Mouse (Mus musculus) embryonic facial prominence, embryonic 12.5 days (tissue): ENCODE data around the gene Snx9. TPM values are rescaled to one million over a fixed set of nuclear protein-coding genes. Genes with fewer than 3 reads are reported as not detected.
A peak's percentile ranks its signal among the peaks of the same experiment; 100 is the strongest.

ENCODE experiments used
- ATAC-seq: fragments of 200-750 bp; cut with Nextera tagmentation; 2 replicates; pipeline ENCODE4 v1.8.0; 2017; ENCODE audit not compliant: insufficient number of reproducible peaks, insufficient read depth, low FRiP score, low TSS enrichment
- H3K27ac ChIP-seq: fragments of 300-500 bp; sonication (generic); 2 replicates; pipeline ENCODE4 v1.5.1; 2016; ENCODE audit warnings: mild to moderate bottlenecking
- H3K27me3 ChIP-seq: fragments of 300-500 bp; sonication (generic); 2 replicates; pipeline ENCODE4 v1.6.1; 2016; ENCODE audit warnings: mild to moderate bottlenecking, moderate library complexity
- H3K36me3 ChIP-seq: fragments of 300-500 bp; sonication (generic); 2 replicates; pipeline ENCODE4 v1.6.1; 2016; ENCODE audit warnings: mild to moderate bottlenecking
- H3K4me1 ChIP-seq: fragments of 300-500 bp; sonication (generic); 2 replicates; pipeline ENCODE4 v1.6.1; 2016
- H3K4me2 ChIP-seq: fragments of 300-500 bp; sonication (generic); replicated peaks from 2 replicates; pipeline ENCODE4 v1.6.1; 2016; ENCODE audit warnings: mild to moderate bottlenecking, moderate library complexity
- H3K4me3 ChIP-seq: fragments of 300-500 bp; sonication (generic); 2 replicates; pipeline ENCODE4 v1.5.1; 2016; ENCODE audit warnings: mild to moderate bottlenecking
- H3K9ac ChIP-seq: fragments of 300-500 bp; sonication (generic); 2 replicates; pipeline ENCODE4 v1.6.1; 2016; ENCODE audit warnings: mild to moderate bottlenecking, moderate library complexity
- H3K9me3 ChIP-seq: fragments of 300-500 bp; sonication (generic); 2 replicates; pipeline ENCODE4 v1.6.1; 2016; ENCODE audit warnings: mild to moderate bottlenecking, moderate library complexity
- WGBS: fragments of 180-500 bp; shearing (Covaris S2); methylation state at CpG from one replicate; pipeline ENCODE4 v1.1.7; 2016; 5-methylcytosine and 5-hydroxymethylcytosine counted together
- polyA plus RNA-seq: library from polyadenylated mRNA; unstranded; fragments of >200 nt; fragmentation: Nextera tagmentation; extraction: Ambion mirVana; gene quantifications from 2 replicates; pipeline ENCODE4 v1.2.1, GENCODE M21; 2016

The Snx9 gene
- polyA plus RNA-seq, 1 experiment from 2014 or later = 33.3 TPM

DNA sequence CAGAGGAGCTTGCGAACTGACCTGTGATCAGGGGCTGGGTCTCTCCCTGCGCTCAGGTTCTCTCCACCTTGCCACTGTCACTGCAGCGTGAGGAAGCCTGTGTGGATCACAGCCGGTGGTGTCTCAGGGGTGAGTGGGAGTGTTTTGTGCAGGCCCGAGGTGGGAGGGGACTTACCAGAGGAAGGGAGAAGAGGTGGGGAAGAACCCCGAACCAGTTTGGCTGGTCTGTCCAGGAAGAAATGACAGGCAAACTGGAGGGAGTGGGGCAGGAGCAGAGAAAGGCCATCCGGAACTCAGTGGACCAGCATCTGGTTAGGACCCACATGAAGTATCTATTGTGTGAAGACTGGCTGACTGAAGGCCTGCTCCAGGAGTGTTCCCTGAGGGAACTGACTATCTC is 118.0 kb downstream of the Snx9 start:
- no peak for ATAC-seq
- WGBS = 63% methylated on average over 7 of the region's 7 CpGs
- H3K4me2 ChIP-seq = no peak overlapping the region

DNA sequence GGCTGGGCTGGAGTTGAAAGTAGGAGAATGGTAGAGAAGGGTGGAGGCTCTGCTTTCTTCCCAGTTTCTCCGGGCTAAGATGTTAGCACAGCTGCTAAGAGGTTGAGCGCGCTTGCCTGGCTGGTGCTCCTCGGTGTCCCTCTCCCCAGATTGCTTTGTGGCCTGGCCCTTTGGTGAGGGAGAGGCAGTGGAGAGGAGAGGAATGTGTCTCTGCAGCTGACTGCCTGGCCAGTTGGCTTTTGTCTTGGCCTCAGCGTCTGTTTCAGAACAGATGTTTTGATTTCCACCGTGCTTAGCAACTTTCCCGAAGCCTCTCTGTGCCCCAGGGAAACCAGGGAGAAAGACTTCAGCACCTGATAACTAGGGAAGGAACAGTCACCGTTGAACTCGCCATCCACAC is 118.7 kb downstream of the Snx9 start:
- Histone ChIP-seq H3K4me1 (peaks cover 6% of the 10 kb centered on the region; the same call in 1 of the 2 replicates), H3K4me3 (no peak overlapping the region), H3K27me3 (no peaks in the 10 kb centered on the region), H3K9ac (no peak overlapping the region), H3K36me3 (no peaks in the 10 kb centered on the region), H3K27ac (peak overlapping the region; percentile 47; the same call in 1 of the 2 replicates), H3K4me2 (no peak overlapping the region), H3K9me3 (no peaks in the 10 kb centered on the region)
- no peak for ATAC-seq
- WGBS = 43% methylated on average over 9 of the region's 9 CpGs

More for the DNA sequence above, 118.0 kb downstream of the Snx9 start:
- H3K27me3 ChIP-seq = no peaks in the 10 kb centered on the region
- no peak overlapping the region for H3K9ac ChIP-seq
- H3K4me1 ChIP-seq = peaks cover 6% of the 10 kb centered on the region; the same call in 1 of the 2 replicates
- no peaks in the 10 kb centered on the region for H3K9me3 ChIP-seq
- no peak overlapping the region for H3K4me3 ChIP-seq
- H3K27ac ChIP-seq = no peak overlapping the region
- H3K36me3 ChIP-seq = no peaks in the 10 kb centered on the region

DNA sequence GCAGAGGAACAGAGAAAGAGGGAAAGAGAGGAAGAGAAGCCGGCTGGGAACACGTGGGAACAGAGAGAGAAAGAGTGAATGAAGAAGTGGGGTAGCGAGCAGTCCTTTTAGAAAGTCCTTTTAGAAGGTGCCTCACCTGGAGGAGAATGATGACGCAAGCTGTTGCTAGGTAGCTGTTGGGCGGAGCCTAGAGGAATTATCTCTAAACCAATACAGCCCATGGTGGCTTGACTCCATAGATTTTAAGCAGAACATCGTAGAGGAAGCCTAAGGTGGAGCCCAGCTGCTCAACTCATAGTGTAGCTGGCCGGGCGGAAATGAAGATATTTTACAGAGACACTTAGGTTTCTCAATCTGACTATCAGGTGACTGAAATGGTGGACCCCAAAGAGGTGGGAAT is 122.6 kb downstream of the Snx9 start:
- WGBS = 92% methylated on average over 8 of the region's 8 CpGs
- Histone ChIP-seq H3K36me3 (no peaks in the 10 kb centered on the region), H3K9ac (no peak overlapping the region), H3K4me1 (peaks cover 6% of the 10 kb centered on the region; the same call in 1 of the 2 replicates), H3K27ac (no peak overlapping the region), H3K4me2 (no peak overlapping the region), H3K27me3 (no peaks in the 10 kb centered on the region), H3K9me3 (no peaks in the 10 kb centered on the region), H3K4me3 (no peak overlapping the region)
- no peak for ATAC-seq

DNA sequence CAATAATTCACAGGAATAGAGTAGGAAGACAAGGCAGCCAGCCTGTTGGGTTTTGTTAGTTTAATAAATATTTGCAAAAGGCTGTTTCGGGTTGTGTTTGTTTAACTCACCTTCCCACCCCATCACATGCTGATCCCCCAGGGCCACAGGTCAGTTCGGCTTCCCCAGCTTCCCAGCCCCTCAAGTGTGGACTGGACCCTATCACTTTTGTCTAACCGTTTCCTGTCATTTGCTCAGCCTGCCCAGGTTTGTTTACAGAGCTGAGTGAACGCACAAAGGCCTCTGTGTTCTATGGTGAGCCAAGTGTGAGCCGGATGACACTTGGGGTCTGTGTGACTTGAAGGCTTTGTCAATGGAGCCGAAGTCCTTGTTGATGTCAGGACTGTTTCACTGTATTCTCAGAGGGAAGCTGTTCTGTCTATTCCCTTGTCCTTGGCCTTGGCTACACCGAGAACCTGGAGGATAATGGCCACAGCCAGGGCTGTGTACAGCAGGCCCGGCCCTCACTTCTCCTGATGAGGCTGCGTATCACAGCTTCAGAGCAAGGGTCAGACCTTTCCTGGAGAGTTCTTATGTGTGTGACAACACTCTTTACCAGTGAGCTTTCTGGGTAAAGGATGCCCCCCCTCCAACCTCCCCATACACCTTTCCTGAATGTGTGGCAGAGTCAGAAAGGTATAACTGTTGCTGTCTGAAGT is 124.1 kb downstream of the Snx9 start:
- H3K9me3 ChIP-seq = no peaks in the 10 kb centered on the region
- ATAC-seq = no peak
- no peak overlapping the region for H3K27ac ChIP-seq
- H3K36me3 ChIP-seq = no peaks in the 10 kb centered on the region
- H3K9ac ChIP-seq = no peak overlapping the region
- no peak overlapping the region for H3K4me2 ChIP-seq
- no peak overlapping the region for H3K4me3 ChIP-seq
- H3K4me1 ChIP-seq = no peaks in the 10 kb centered on the region
- no peaks in the 10 kb centered on the region for H3K27me3 ChIP-seq
- WGBS = 27% methylated on average over 9 of the region's 9 CpGs

DNA sequence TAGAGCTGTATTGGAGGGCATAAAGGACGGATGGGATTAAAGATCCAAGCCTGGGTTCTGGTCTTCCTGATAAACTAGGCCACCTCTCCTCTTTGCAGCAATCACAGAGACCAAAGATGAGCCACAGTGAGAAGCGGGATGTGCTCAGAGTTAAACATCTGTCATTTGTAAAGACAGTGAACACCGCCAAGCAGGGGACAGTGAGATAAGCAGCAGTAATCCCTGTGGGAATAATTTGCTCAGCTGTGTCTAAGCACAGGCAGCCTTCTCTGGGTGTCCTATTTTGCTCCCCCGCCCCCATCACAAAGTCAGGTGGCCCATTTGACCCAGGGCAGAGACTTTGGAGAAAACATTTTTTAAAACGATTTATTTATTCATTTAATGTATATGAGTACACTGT is 125.6 kb downstream of the Snx9 start:
- ATAC-seq = no peak
- H3K9ac ChIP-seq = no peak overlapping the region
- no peak overlapping the region for H3K4me2 ChIP-seq
- H3K4me3 ChIP-seq = no peak overlapping the region
- WGBS = 86% methylated on average over 5 of the region's 5 CpGs
- no peaks in the 10 kb centered on the region for H3K27me3 ChIP-seq
- no peaks in the 10 kb centered on the region for H3K4me1 ChIP-seq
- no peak overlapping the region for H3K27ac ChIP-seq
- no peaks in the 10 kb centered on the region for H3K9me3 ChIP-seq
- H3K36me3 ChIP-seq = no peaks in the 10 kb centered on the region

DNA sequence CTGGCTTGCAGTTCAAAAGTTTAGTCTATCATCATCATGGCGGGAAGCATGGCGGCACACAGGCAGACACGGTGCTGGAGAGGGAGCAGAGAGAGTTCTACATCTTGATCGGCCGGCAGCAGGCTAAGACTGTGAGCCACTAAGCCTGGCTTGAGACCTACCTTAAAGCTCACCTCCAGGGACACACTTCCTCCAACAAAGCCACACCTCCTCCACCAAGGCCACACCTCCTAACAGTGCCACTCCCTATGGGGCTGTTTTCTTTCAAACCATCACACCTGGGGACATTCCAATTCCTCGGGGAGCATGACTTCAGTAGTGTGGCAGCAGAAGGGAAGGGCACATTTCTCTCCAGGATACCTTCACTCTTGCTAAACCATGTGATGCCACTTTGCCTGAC is 127.4 kb downstream of the Snx9 start:
- no peak for ATAC-seq
- no peaks in the 10 kb centered on the region for H3K27me3 ChIP-seq
- H3K9me3 ChIP-seq = no peaks in the 10 kb centered on the region
- H3K9ac ChIP-seq = no peak overlapping the region
- no peaks in the 10 kb centered on the region for H3K4me1 ChIP-seq
- H3K4me3 ChIP-seq = no peak overlapping the region
- 66% methylated on average over 6 of the region's 6 CpGs for WGBS
- no peak overlapping the region for H3K4me2 ChIP-seq
- no peaks in the 10 kb centered on the region for H3K36me3 ChIP-seq
- no peak overlapping the region for H3K27ac ChIP-seq

DNA sequence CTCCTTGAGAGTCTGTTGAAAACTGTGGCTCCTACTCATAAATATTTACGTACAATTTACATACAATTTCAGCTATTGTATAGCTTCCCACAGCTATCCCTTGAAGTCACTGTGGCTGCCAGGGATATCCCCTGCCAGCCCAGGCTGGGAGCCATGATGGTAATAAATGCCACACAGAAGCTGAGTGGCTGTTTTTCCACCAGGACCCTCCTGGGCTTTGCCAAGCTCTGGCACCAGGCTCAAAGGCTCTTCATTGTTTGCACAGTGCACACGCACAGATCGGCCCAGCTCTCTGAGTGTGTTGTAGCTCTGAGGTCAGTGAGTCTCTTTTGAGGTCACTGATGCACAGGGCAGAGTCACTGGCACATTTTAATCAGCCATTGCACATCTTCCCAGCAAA is 128.1 kb downstream of the Snx9 start:
- Histone ChIP-seq H3K4me2 (no peak overlapping the region), H3K36me3 (no peaks in the 10 kb centered on the region), H3K4me3 (no peak overlapping the region), H3K9me3 (no peaks in the 10 kb centered on the region), H3K4me1 (no peaks in the 10 kb centered on the region), H3K27me3 (no peaks in the 10 kb centered on the region), H3K9ac (no peak overlapping the region), H3K27ac (no peak overlapping the region)
- WGBS = 73% methylated on average over 3 of the region's 3 CpGs
- no peak for ATAC-seq

DNA sequence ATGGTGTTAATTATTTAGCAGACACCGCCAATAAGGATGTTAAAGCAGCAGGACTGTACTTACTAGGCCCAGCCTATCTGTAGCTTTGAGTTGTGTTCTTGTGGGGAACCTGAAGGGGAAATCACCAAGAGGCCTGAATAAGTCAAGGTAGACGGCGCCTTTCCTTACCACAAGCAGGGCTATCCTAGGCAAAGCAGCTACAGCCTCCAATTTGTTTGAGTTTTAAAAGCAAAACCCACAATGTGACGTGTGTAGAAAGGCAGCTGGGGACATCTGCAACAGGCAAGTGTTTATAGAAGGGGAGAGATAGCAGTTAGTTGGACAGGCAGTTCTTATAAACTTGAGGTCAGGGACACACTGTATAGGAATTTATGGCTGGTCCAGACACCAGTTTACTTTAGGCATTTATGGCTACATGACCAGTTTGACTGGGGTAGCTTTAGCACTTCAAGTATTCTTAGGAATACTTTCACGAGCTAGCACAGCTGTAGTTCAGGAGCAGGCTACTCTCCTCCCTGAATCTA is 129.2 kb downstream of the Snx9 start:
- ATAC-seq = no peak
- Histone ChIP-seq H3K9ac (no peak overlapping the region), H3K27ac (no peak overlapping the region), H3K27me3 (no peaks in the 10 kb centered on the region), H3K36me3 (no peaks in the 10 kb centered on the region), H3K4me3 (no peak overlapping the region), H3K4me1 (peaks cover 3% of the 10 kb centered on the region; the same call in 1 of the 2 replicates), H3K9me3 (no peaks in the 10 kb centered on the region), H3K4me2 (no peak overlapping the region)
- 82% methylated on average over 5 of the region's 5 CpGs for WGBS

DNA sequence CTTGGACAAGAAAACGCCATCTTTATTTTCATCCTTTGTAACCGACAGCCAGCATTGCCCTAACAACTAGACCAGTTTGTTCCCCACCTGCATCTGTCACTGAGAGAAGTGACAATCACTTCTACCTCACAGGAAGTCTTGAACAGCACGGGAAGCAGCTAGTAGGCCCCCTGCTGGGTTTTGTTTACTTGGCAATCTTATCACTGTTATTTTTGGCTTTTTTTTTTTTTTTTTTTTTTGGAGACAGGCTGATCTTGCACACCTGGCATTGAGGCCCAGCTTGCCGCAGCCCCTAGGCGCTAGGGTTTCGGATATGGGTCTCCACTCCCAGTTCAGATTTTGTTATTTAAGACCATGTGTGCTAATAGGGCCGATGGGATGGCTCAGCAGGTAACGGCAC is 132.4 kb downstream of the Snx9 start:
- Histone ChIP-seq H3K4me2 (no peak overlapping the region), H3K4me3 (no peak overlapping the region), H3K4me1 (peaks cover 28% of the 10 kb centered on the region), H3K27ac (no peak overlapping the region), H3K27me3 (no peaks in the 10 kb centered on the region), H3K36me3 (no peaks in the 10 kb centered on the region), H3K9ac (no peak overlapping the region), H3K9me3 (no peaks in the 10 kb centered on the region)
- ATAC-seq = no peak
- WGBS = 70% methylated on average over 8 of the region's 8 CpGs

DNA sequence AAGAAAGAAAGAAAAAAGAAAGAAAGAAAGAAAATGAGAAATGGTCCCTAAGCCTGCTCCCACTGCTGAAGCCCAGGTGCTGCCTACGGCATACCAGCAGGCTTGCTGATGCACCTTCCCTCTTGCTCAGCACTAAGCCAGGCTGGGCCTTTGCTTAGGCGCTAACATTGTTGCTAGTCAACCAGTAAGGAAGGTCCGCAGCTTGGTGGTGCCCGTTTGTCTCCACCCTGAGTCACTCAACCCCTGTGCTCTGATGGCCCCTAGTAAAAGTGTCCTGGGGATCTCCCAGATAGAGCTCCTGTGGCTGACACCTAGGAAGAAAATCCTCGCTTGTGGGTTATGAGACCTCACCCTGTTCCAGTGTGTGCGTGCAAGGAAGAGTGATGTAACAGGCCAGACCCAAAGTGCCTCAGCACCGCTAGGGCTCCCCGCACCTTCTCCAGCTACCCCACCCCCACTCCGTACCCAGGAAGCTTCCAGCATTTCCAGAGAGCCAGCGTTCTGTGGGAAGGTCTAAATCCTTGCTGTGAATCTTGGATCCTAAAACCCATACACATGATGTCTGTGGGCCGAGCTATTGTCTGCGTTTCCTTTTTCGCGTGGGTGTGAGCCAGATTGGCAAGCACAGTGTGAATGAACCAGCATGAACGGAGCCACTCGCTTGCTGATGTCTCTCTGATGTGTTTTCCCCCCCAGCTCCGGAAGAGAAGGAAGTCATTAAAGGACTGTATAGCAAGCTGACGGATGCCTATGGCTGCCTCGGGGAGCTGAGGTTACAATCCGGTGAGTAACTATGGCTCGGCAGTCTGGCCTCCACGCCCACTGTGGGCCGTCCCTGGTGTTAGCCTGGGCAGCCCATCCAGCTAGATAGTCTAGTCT is 134.2 kb downstream of the Snx9 start:
- Histone ChIP-seq H3K4me2 (peak overlapping the region; percentile 24), H3K36me3 (no peaks in the 10 kb centered on the region), H3K9ac (no peak overlapping the region; the same call in 1 of the 2 replicates), H3K27ac (0 out of 2 replicates have a peak overlapping the region, but pooled peaks have one; percentile 17), H3K9me3 (no peaks in the 10 kb centered on the region), H3K27me3 (no peaks in the 10 kb centered on the region), H3K4me3 (no peak overlapping the region), H3K4me1 (peaks cover 28% of the 10 kb centered on the region)
- ATAC-seq = no peak
- 47% methylated on average over 23 of the region's 23 CpGs for WGBS

DNA sequence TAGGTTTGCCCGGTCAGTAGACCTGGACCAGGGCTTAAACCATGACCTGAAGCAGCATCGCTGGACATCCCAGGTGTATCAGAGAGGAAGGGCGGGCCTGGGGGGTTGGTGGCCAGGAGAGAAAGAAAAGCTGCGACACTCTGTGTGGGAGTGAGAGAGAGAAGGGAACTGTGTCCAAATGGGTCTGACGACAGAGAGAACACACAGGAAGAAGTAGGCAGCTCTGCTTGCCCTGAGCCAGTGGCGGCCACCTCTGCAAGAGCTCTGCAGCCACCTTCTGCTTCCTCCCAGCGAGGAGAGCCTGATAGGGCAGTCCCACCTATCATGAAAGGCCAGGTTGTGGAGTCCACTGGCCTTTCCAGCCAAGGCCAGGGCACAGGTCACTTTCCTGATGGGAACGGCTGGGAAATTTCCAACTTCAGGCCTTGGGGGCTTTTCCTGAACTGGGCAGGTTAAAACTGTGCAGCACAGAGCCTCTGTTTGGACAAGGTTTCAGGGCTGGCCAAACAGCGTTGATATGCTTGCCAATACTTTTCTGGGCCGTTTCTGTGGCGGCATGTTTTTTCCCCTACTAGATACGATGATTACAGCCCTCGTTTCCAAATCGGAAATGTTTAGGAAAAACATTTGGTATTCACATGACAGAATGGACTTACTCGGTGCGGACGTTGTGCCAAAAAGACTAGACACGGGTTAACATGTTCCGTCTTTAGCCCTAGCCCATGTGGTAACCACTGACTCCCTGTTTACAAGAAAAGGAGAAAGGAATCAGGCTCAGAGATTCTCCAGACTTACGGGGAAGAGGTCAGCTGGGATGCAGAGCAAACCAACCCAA is 135.3 kb downstream of the Snx9 start:
- H3K4me2 ChIP-seq = no peak overlapping the region
- WGBS = 60% methylated on average over 20 of the region's 20 CpGs

More for the DNA sequence above, 135.3 kb downstream of the Snx9 start:
- H3K36me3 ChIP-seq = no peaks in the 10 kb centered on the region
- H3K4me3 ChIP-seq = no peak overlapping the region
- peaks cover 28% of the 10 kb centered on the region for H3K4me1 ChIP-seq
- no peaks in the 10 kb centered on the region for H3K9me3 ChIP-seq
- H3K9ac ChIP-seq = no peak overlapping the region
- no peak overlapping the region for H3K27ac ChIP-seq
- H3K27me3 ChIP-seq = no peaks in the 10 kb centered on the region
- no peak for ATAC-seq
